Mouse (Mus musculus) CH12.LX (cell line): ENCODE results near the gene Chst11. TPM values are rescaled to one million over a fixed set of nuclear protein-coding genes. Genes with fewer than 3 reads are reported as not detected.

Experiments used
- DNase-seq: peaks from one replicate; pipeline ENCODE4 v3.0.0-alpha.2; 2013; ENCODE audit errors: extremely low read depth
- H3K27ac ChIP-seq: 2 replicates; pipeline ENCODE4 v1.5.1; 2012; ENCODE audit warnings: low read depth, mild to moderate bottlenecking, control low read depth, moderate library complexity; ENCODE audit not compliant: insufficient read depth
- H3K27me3 ChIP-seq: replicated peaks from 2 replicates; pipeline ENCODE3; 2012; ENCODE audit warnings: inconsistent platforms
- H3K36me3 ChIP-seq, 2 experiments: replicated peaks in 1 of 2; 2 replicates each; pipeline versions ENCODE3 to v1.6.1; 2012; ENCODE audit warnings: inconsistent platforms in 1 of 2, low read length in 1 of 2, mild to moderate bottlenecking in 1 of 2, mixed read lengths in 1 of 2, moderate library complexity in 1 of 2; ENCODE audit not compliant: control insufficient read depth in 1 of 2, insufficient read depth in 1 of 2
- H3K4me1 ChIP-seq, 2 experiments: 2 replicates each; pipeline ENCODE4 v1.6.1; 2012; ENCODE audit warnings: inconsistent platforms in 1 of 2, moderate library complexity in 1 of 2; ENCODE audit not compliant: insufficient read depth in 2 of 2, control insufficient read depth in 1 of 2
- H3K4me2 ChIP-seq: 2 replicates; pipeline ENCODE4 v1.6.1; 2012; ENCODE audit warnings: low read depth, mild to moderate bottlenecking, control low read depth; ENCODE audit not compliant: poor library complexity, insufficient read depth, severe bottlenecking
- H3K4me3 ChIP-seq, 3 experiments: fragments of 150-350 bp in 1 of 3; sonication (generic) in 1 of 3; replicated peaks in 1 of 3; 2 replicates each; pipeline versions ENCODE3 to v1.5.1; 2011 to 2012; ENCODE audit warnings: low read depth in 2 of 3, low read length in 2 of 3, mild to moderate bottlenecking in 2 of 3, moderate library complexity in 2 of 3, control low read depth in 1 of 3, improper control_type of control experiment in 1 of 3, inconsistent platforms in 1 of 3, mixed read lengths in 1 of 3; ENCODE audit not compliant: poor library complexity in 1 of 3
- H3K79me2 ChIP-seq: replicated peaks from 2 replicates; pipeline ENCODE4 v1.6.1; 2012; ENCODE audit warnings: mild to moderate bottlenecking, moderate library complexity; ENCODE audit not compliant: control insufficient read depth, poor library complexity, insufficient read depth, severe bottlenecking; ENCODE audit errors: extremely low read depth
- H3K9ac ChIP-seq: 2 replicates; pipeline ENCODE4 v1.6.1; 2012; ENCODE audit warnings: low read depth, mild to moderate bottlenecking, control low read depth, moderate library complexity; ENCODE audit not compliant: insufficient read depth
- H3K9me3 ChIP-seq: replicated peaks from 2 replicates; pipeline ENCODE3; 2012; ENCODE audit warnings: low read length, inconsistent platforms, mixed read lengths
- CHD1 ChIP-seq: IDR thresholded peaks from 2 replicates; pipeline ENCODE4 v1.6.1; 2012; ENCODE audit warnings: low read depth, low read length, improper control_type of control experiment, inconsistent platforms
- CTCF ChIP-seq, 2 experiments: IDR thresholded peaks in 1 of 2; conservative IDR thresholded peaks in 1 of 2; 2 replicates each; pipeline ENCODE4 v1.5.1; 2011 to 2012; ENCODE audit warnings: low read depth in 2 of 2, low read length in 2 of 2, improper control_type of control experiment in 1 of 2, inconsistent platforms in 1 of 2, mild to moderate bottlenecking in 1 of 2, moderate library complexity in 1 of 2
- ELF1 ChIP-seq: IDR thresholded peaks from 2 replicates; pipeline ENCODE4 v1.6.1; 2014; ENCODE audit warnings: low read depth, mild to moderate bottlenecking, inconsistent platforms, low read length, improper control_type of control experiment
- HCFC1 ChIP-seq: IDR thresholded peaks from 2 replicates; pipeline ENCODE4 v1.6.1; 2012; ENCODE audit warnings: low read depth, mild to moderate bottlenecking, inconsistent platforms, low read length, improper control_type of control experiment
- JUN ChIP-seq: IDR thresholded peaks from 2 replicates; pipeline ENCODE4 v1.6.1; 2011; ENCODE audit warnings: low read depth, mild to moderate bottlenecking, low read length, improper control_type of control experiment, moderate library complexity; ENCODE audit not compliant: insufficient read depth
- JUND ChIP-seq: conservative IDR thresholded peaks from 2 replicates; pipeline ENCODE4 v1.6.1; 2011; ENCODE audit warnings: low read depth, low read length, improper control_type of control experiment
- MAFK ChIP-seq: IDR thresholded peaks from 2 replicates; pipeline ENCODE4 v1.6.1; 2011; ENCODE audit warnings: low read length, improper control_type of control experiment; ENCODE audit not compliant: insufficient replicate concordance
- MAX ChIP-seq: IDR thresholded peaks from 2 replicates; pipeline ENCODE4 v1.6.1; 2011; ENCODE audit warnings: low read length, improper control_type of control experiment
- MAZ ChIP-seq: IDR thresholded peaks from 2 replicates; pipeline ENCODE4 v1.6.1; 2012; ENCODE audit warnings: low read depth, mild to moderate bottlenecking, inconsistent platforms, low read length, improper control_type of control experiment, moderate library complexity
- MEF2A ChIP-seq: IDR thresholded peaks from 2 replicates; pipeline ENCODE4 v1.6.1; 2014; ENCODE audit warnings: low read depth, mild to moderate bottlenecking, inconsistent platforms, low read length, improper control_type of control experiment, borderline replicate concordance
- MXI1 ChIP-seq: IDR thresholded peaks from 2 replicates; pipeline ENCODE4 v1.6.1; 2011; ENCODE audit warnings: mild to moderate bottlenecking, low read depth, low read length, improper control_type of control experiment
- MYC ChIP-seq: IDR thresholded peaks from 2 replicates; pipeline ENCODE4 v1.6.1; 2011; ENCODE audit warnings: low read depth, mild to moderate bottlenecking, improper control_type of control experiment, low read length
- NELFE ChIP-seq: IDR thresholded peaks from 2 replicates; pipeline ENCODE4 v1.6.1; 2011; ENCODE audit warnings: low read depth, low read length, improper control_type of control experiment
- PAX5 ChIP-seq: IDR thresholded peaks from 2 replicates; pipeline ENCODE4 v1.6.1; 2012; ENCODE audit warnings: low read length, inconsistent platforms, mixed read lengths
- RAD21 ChIP-seq: IDR thresholded peaks from 2 replicates; pipeline ENCODE4 v1.6.1; 2011; ENCODE audit warnings: low read depth, mild to moderate bottlenecking, low read length, improper control_type of control experiment, moderate library complexity
- RCOR1 ChIP-seq: conservative IDR thresholded peaks from 2 replicates; pipeline ENCODE4 v1.6.1; 2012; ENCODE audit warnings: low read depth, mild to moderate bottlenecking, inconsistent platforms, low read length, improper control_type of control experiment
- SIN3A ChIP-seq: IDR thresholded peaks from 2 replicates; pipeline ENCODE4 v1.6.1; 2012; ENCODE audit warnings: low read length, improper control_type of control experiment, inconsistent platforms
- SMC3 ChIP-seq: IDR thresholded peaks from 2 replicates; pipeline ENCODE4 v1.6.1; 2011; ENCODE audit warnings: low read depth, low read length, improper control_type of control experiment
- USF1 ChIP-seq: IDR thresholded peaks from 2 replicates; pipeline ENCODE4 v1.6.1; 2014; ENCODE audit warnings: low read depth, mild to moderate bottlenecking, inconsistent platforms, low read length, improper control_type of control experiment
- ZMIZ1 ChIP-seq: IDR thresholded peaks from 2 replicates; pipeline ENCODE4 v1.6.1; 2012; ENCODE audit warnings: low read depth, mild to moderate bottlenecking, inconsistent platforms, low read length, improper control_type of control experiment
- ZNF384 ChIP-seq: IDR thresholded peaks from 2 replicates; pipeline ENCODE4 v1.6.1; 2012; ENCODE audit warnings: low read depth, low read length, improper control_type of control experiment, inconsistent platforms
- dilution Hi-C: fragments of 300-500 bp; cut with MboI; formaldehyde crosslinking; loops from 2 replicates; pipeline ENCODE4 v1.14.3; 2020; ENCODE audit warnings: low sequenced_read_pairs; ENCODE audit not compliant: extremely low pct_unique_long_range_greater_than_20kb, extremely low pct_ligation_motif_present
- in situ Hi-C: fragments of 300-500 bp; cut with MboI; formaldehyde crosslinking; loops from 3 replicates; pipeline ENCODE4 v1.14.3; 2019; ENCODE audit warnings: low sequenced_read_pairs, low pct_ligation_motif_present, low pct_unique_long_range_greater_than_20kb, mixed read lengths
- polyA plus RNA-seq: library from polyadenylated mRNA; unstranded; fragments of >175 nt; gene quantifications from 2 replicates; pipeline ENCODE4 v1.2.1, GENCODE M21; 2012; ENCODE audit warnings: low read depth; ENCODE audit not compliant: insufficient read length
- total RNA-seq, 2 experiments: library from RNA; depleted of rRNA; stranded (reverse); fragments of 300-350 nt in 1 of 2; fragments of >200 nt in 1 of 2; gene quantifications; 2 replicates each; pipeline ENCODE4 v1.2.3; 2012 to 2014

The Chst11 gene
- total and polyA plus RNA-seq, 3 experiments, result 3.6 to 5.3 (median 4.5) TPM

- no peak for TF ChIP-seq PAX5
- TF ChIP-seq RAD21, result no peak
- no peak for TF ChIP-seq ZNF384
- TF ChIP-seq MXI1, result 0 out of 2 replicates have a peak, but pooled peaks have one; percentile 4
- TF ChIP-seq MEF2A, result no peak
- Histone ChIP-seq H3K4me1 (peaks cover 11 to 31% of the 10 kb centered on the region in 2 experiments), H3K4me3 (no peak overlapping the region), H3K36me3 (no peaks in the 10 kb centered on the region), H3K27ac (no peak overlapping the region), H3K9me3 (peaks cover 8% of the 10 kb centered on the region), H3K27me3 (no peaks in the 10 kb centered on the region), H3K9ac (no peak overlapping the region), H3K79me2 (no peaks in the 10 kb centered on the region), H3K4me2 (no peak overlapping the region)
- no peak for DNase-seq
- in situ Hi-C loops (loop anchor here (10.0 kb wide), 1 partner anchor 49 kb away; the partner anchor contains the start of gene Chst11), dilution Hi-C loops (no loop called here)
These were observed 49.5 kb upstream of the Chst11 start for GRCm38 (mm10) chr10:82935774-82936173.

- no peak for DNase-seq
- dilution Hi-C loops (no loop called here), in situ Hi-C loops (no loop called here)
- Histone ChIP-seq H3K27me3 (no peaks in the 10 kb centered on the region), H3K4me1 (peaks cover 3 to 15% of the 10 kb centered on the region in 2 experiments), H3K36me3 (no peaks in the 10 kb centered on the region), H3K9ac (no peak overlapping the region), H3K9me3 (no peaks in the 10 kb centered on the region), H3K27ac (no peak overlapping the region), H3K4me2 (no peak overlapping the region), H3K4me3 (no peak overlapping the region), H3K79me2 (no peaks in the 10 kb centered on the region)
- TF ChIP-seq RCOR1, result no peak
- no peak for TF ChIP-seq ZMIZ1
- no peak for TF ChIP-seq MYC
- TF ChIP-seq CTCF (conservative IDR thresholded peaks at IDR 0.05 in 1 of 2, IDR thresholded peaks at IDR 0.05 in 1 of 2; ENCODE audit: low read depth in 2 of 2, low read length in 2 of 2), result no peak
- TF ChIP-seq MAZ, result no peak
- no peak for TF ChIP-seq NELFE
- TF ChIP-seq MAFK, result no peak
- no peak for TF ChIP-seq HCFC1
- TF ChIP-seq MEF2A, result no peak
- no peak for TF ChIP-seq CHD1
- TF ChIP-seq SMC3, result no peak
- no peak for TF ChIP-seq USF1
- TF ChIP-seq ELF1, result no peak
- no peak for TF ChIP-seq JUND
- no peak for TF ChIP-seq SIN3A
- TF ChIP-seq JUN, result no peak
- no peak for TF ChIP-seq MAX
- TF ChIP-seq RAD21, result no peak
These were observed 31.9 kb upstream of the Chst11 start for GRCm38 (mm10) chr10:82953415-82953814.
